Mouse (Mus musculus): Measurements from ENCODE around the gene Cers6. TPM values are rescaled to one million over a fixed set of nuclear protein-coding genes. Genes with fewer than 3 reads are reported as not detected.

Gene Cers6
- polyA plus RNA-seq, 1 experiment from 2014 or later = 66.7 TPM

- no peaks in the 10 kb centered on the region for H3K36me3 ChIP-seq
- H3K9ac ChIP-seq = peak overlapping the region; percentile 91
- H3K4me2 ChIP-seq (replicated peaks) = peak overlapping the region; percentile 79
- H3K4me3 ChIP-seq = peak overlapping the region; percentile 70
- WGBS = 9% methylated on average over 6 of the region's 6 CpGs
- H3K27ac ChIP-seq = no peak overlapping the region
- no peak for ATAC-seq (ENCODE audit: low FRiP score, low read depth)
- no peaks in the 10 kb centered on the region for H3K9me3 ChIP-seq
- H3K27me3 ChIP-seq (replicated peaks) = no peaks in the 10 kb centered on the region
- peaks cover 17% of the 10 kb centered on the region for H3K4me1 ChIP-seq
Measured at GRCm38 (mm10) chr2:68863561-68863960, 2.3 kb downstream of the Cers6 start.

GRCm38 (mm10) chr2:68864366-68864765, 3.1 kb downstream of the Cers6 start:
- Histone ChIP-seq H3K27me3 (replicated peaks) (no peaks in the 10 kb centered on the region), H3K4me1 (peaks cover 17% of the 10 kb centered on the region), H3K27ac (no peak overlapping the region), H3K9me3 (no peaks in the 10 kb centered on the region), H3K4me2 (replicated peaks) (peak overlapping the region; percentile 79), H3K9ac (no peak overlapping the region), H3K36me3 (no peaks in the 10 kb centered on the region), H3K4me3 (no peak overlapping the region)
- WGBS = 68% methylated on average over 2 of the region's 2 CpGs
- no peak for ATAC-seq (ENCODE audit: low FRiP score, low read depth)

- no peak overlapping the region for H3K4me2 ChIP-seq (replicated peaks)
- H3K27me3 ChIP-seq (replicated peaks) = no peaks in the 10 kb centered on the region
- no peak for ATAC-seq (ENCODE audit: low FRiP score, low read depth)
- H3K4me1 ChIP-seq = peaks cover 12% of the 10 kb centered on the region
- 70% methylated on average over 4 of the region's 4 CpGs for WGBS
- H3K27ac ChIP-seq = no peak overlapping the region
- no peaks in the 10 kb centered on the region for H3K9me3 ChIP-seq
- no peaks in the 10 kb centered on the region for H3K36me3 ChIP-seq
- no peak overlapping the region for H3K9ac ChIP-seq
- no peak overlapping the region for H3K4me3 ChIP-seq
Measured at GRCm38 (mm10) chr2:68867148-68867547, 5.9 kb downstream of the Cers6 start.

GRCm38 (mm10) chr2:68870999-68871780, 9.9 kb downstream of the Cers6 start:
- Histone ChIP-seq H3K4me2 (replicated peaks) (no peak overlapping the region), H3K27ac (no peak overlapping the region), H3K36me3 (no peaks in the 10 kb centered on the region), H3K27me3 (replicated peaks) (no peaks in the 10 kb centered on the region), H3K4me1 (peaks cover 15% of the 10 kb centered on the region), H3K9ac (no peak overlapping the region), H3K9me3 (no peaks in the 10 kb centered on the region), H3K4me3 (no peak overlapping the region)
- no peak for ATAC-seq (ENCODE audit: low FRiP score, low read depth)
- WGBS = 84% methylated on average over 17 of the region's 17 CpGs

GRCm38 (mm10) chr2:68873086-68873485, 11.8 kb downstream of the Cers6 start:
- ATAC-seq (ENCODE audit: low FRiP score, low read depth) = no peak
- WGBS = 88% methylated on average over 6 of the region's 6 CpGs
- Histone ChIP-seq H3K4me3 (no peak overlapping the region), H3K27me3 (replicated peaks) (no peaks in the 10 kb centered on the region), H3K9ac (no peak overlapping the region), H3K36me3 (no peaks in the 10 kb centered on the region), H3K27ac (no peak overlapping the region), H3K4me2 (replicated peaks) (no peak overlapping the region), H3K4me1 (peaks cover 10% of the 10 kb centered on the region; the same call in 1 of the 2 replicates), H3K9me3 (no peaks in the 10 kb centered on the region)

- H3K9me3 ChIP-seq = no peaks in the 10 kb centered on the region
- H3K4me3 ChIP-seq = no peak overlapping the region
- no peaks in the 10 kb centered on the region for H3K36me3 ChIP-seq
- no peaks in the 10 kb centered on the region for H3K27me3 ChIP-seq (replicated peaks)
- H3K4me2 ChIP-seq (replicated peaks) = no peak overlapping the region
- H3K9ac ChIP-seq = no peak overlapping the region
- WGBS = 74% methylated on average over 15 of the region's 15 CpGs
- peaks cover 10% of the 10 kb centered on the region; the same call in 1 of the 2 replicates for H3K4me1 ChIP-seq
- ATAC-seq (ENCODE audit: low FRiP score, low read depth) = no peak
- H3K27ac ChIP-seq = no peak overlapping the region
Measured at GRCm38 (mm10) chr2:68873653-68874441, 12.6 kb downstream of the Cers6 start.

GRCm38 (mm10) chr2:68874575-68874974, 13.3 kb downstream of the Cers6 start:
- WGBS = 88% methylated on average over 6 of the region's 6 CpGs
- H3K9me3 ChIP-seq = no peaks in the 10 kb centered on the region
- no peak overlapping the region for H3K9ac ChIP-seq
- no peaks in the 10 kb centered on the region for H3K27me3 ChIP-seq (replicated peaks)
- no peak overlapping the region for H3K4me2 ChIP-seq (replicated peaks)
- H3K36me3 ChIP-seq = no peaks in the 10 kb centered on the region
- ATAC-seq (ENCODE audit: low FRiP score, low read depth) = no peak
- peaks cover 9% of the 10 kb centered on the region; the same call in 1 of the 2 replicates for H3K4me1 ChIP-seq
- H3K4me3 ChIP-seq = no peak overlapping the region
- no peak overlapping the region for H3K27ac ChIP-seq

GRCm38 (mm10) chr2:68879071-68879651, 17.9 kb downstream of the Cers6 start:
- Histone ChIP-seq H3K4me2 (replicated peaks) (no peak overlapping the region), H3K4me3 (no peak overlapping the region), H3K9ac (no peak overlapping the region), H3K27me3 (replicated peaks) (no peaks in the 10 kb centered on the region), H3K27ac (no peak overlapping the region), H3K9me3 (no peaks in the 10 kb centered on the region), H3K4me1 (0 out of 2 replicates have a peak, but pooled peaks cover 4% of the 10 kb centered on the region), H3K36me3 (no peaks in the 10 kb centered on the region)
- ATAC-seq (ENCODE audit: low FRiP score, low read depth) = no peak
- WGBS = 90% methylated on average over 4 of the region's 4 CpGs

GRCm38 (mm10) chr2:68884573-68884972, 23.3 kb downstream of the Cers6 start:
- Histone ChIP-seq H3K4me2 (replicated peaks) (no peak overlapping the region), H3K9me3 (no peaks in the 10 kb centered on the region), H3K27me3 (replicated peaks) (no peaks in the 10 kb centered on the region), H3K4me3 (no peak overlapping the region), H3K4me1 (peaks cover 13% of the 10 kb centered on the region; the same call in 1 of the 2 replicates), H3K27ac (no peak overlapping the region), H3K9ac (no peak overlapping the region), H3K36me3 (no peaks in the 10 kb centered on the region)
- WGBS = 79% methylated on average over 7 of the region's 7 CpGs
- no peak for ATAC-seq (ENCODE audit: low FRiP score, low read depth)

GRCm38 (mm10) chr2:68885206-68885605, 24.0 kb downstream of the Cers6 start:
- Histone ChIP-seq H3K4me3 (no peak overlapping the region), H3K36me3 (no peaks in the 10 kb centered on the region), H3K4me1 (peaks cover 13% of the 10 kb centered on the region; the same call in 1 of the 2 replicates), H3K4me2 (replicated peaks) (no peak overlapping the region), H3K27ac (no peak overlapping the region), H3K9me3 (no peaks in the 10 kb centered on the region), H3K27me3 (replicated peaks) (no peaks in the 10 kb centered on the region), H3K9ac (no peak overlapping the region)
- 95% methylated on average over 2 of the region's 2 CpGs for WGBS
- no peak for ATAC-seq (ENCODE audit: low FRiP score, low read depth)

- Histone ChIP-seq H3K4me1 (peaks cover 13% of the 10 kb centered on the region; the same call in 1 of the 2 replicates), H3K9me3 (no peaks in the 10 kb centered on the region), H3K4me2 (replicated peaks) (no peak overlapping the region)
Measured at GRCm38 (mm10) chr2:68885766-68886496, 24.7 kb downstream of the Cers6 start.

More at GRCm38 (mm10) chr2:68885766-68886496, 24.7 kb downstream of the Cers6 start:
- no peak overlapping the region for H3K9ac ChIP-seq
- H3K36me3 ChIP-seq = no peaks in the 10 kb centered on the region
- no peak overlapping the region for H3K27ac ChIP-seq
- no peaks in the 10 kb centered on the region for H3K27me3 ChIP-seq (replicated peaks)
- ATAC-seq (ENCODE audit: low FRiP score, low read depth) = no peak
- no peak overlapping the region for H3K4me3 ChIP-seq
- 40% methylated on average over 4 of the region's 4 CpGs for WGBS

Measured in neural tube, embryonic 12.5 days (tissue).